Mouse (Mus musculus): Measurements from ENCODE around the gene Gm28729. TPM values are rescaled to one million over a fixed set of nuclear protein-coding genes. Genes with fewer than 3 reads are reported as not detected.

The Gm28729 gene
- polyA plus RNA-seq, 1 experiment from 2014 or later: not detected

GRCm38 (mm10) chr9:96514278-96514677 is 10.8 kb downstream of the Gm28729 start:
- Histone ChIP-seq H3K4me1 (ENCODE audit: control insufficient read depth, insufficient read depth, low read length) (peaks cover 8% of the 10 kb centered on the region), H3K4me3 (ENCODE audit: low read length) (no peak overlapping the region), H3K27ac (ENCODE audit: low read depth, low read length) (no peak overlapping the region), H3K36me3 (ENCODE audit: control insufficient read depth, insufficient read depth, low read length) (no peaks in the 10 kb centered on the region), H3K9me3 (ENCODE audit: control insufficient read depth, low read length) (no peaks in the 10 kb centered on the region), H3K9ac (ENCODE audit: low read depth, low read length) (no peak overlapping the region), H3K4me2 (replicated peaks; ENCODE audit: low read depth, low read length) (no peak overlapping the region), H3K27me3 (ENCODE audit: control insufficient read depth, insufficient read depth, low read length) (no peaks in the 10 kb centered on the region)
- no peak for ATAC-seq (ENCODE audit: low FRiP score, low TSS enrichment)
- WGBS: 64% methylated on average over 5 of the region's 5 CpGs

GRCm38 (mm10) chr9:96506011-96506498 is 19.0 kb downstream of the Gm28729 start:
- Histone ChIP-seq H3K36me3 (ENCODE audit: control insufficient read depth, insufficient read depth, low read length) (no peaks in the 10 kb centered on the region), H3K4me1 (ENCODE audit: control insufficient read depth, insufficient read depth, low read length) (0 out of 2 replicates have a peak, but pooled peaks cover 5% of the 10 kb centered on the region), H3K27ac (ENCODE audit: low read depth, low read length) (peak overlapping the region; percentile 79), H3K4me2 (replicated peaks; ENCODE audit: low read depth, low read length) (peak overlapping the region; percentile 25; the same call in 1 of the 2 replicates), H3K9ac (ENCODE audit: low read depth, low read length) (no peak overlapping the region), H3K27me3 (ENCODE audit: control insufficient read depth, insufficient read depth, low read length) (no peaks in the 10 kb centered on the region), H3K9me3 (ENCODE audit: control insufficient read depth, low read length) (no peaks in the 10 kb centered on the region), H3K4me3 (ENCODE audit: low read length) (no peak overlapping the region)
- WGBS: 13% methylated on average over 10 of the region's 10 CpGs
- ATAC-seq (ENCODE audit: low FRiP score, low TSS enrichment): peak; percentile 88

- WGBS: 85% methylated on average over 4 of the region's 4 CpGs
- H3K27ac ChIP-seq (ENCODE audit: low read depth, low read length): peak overlapping the region; percentile 79; the same call in 1 of the 2 replicates
Measured at GRCm38 (mm10) chr9:96505156-96505555, 19.9 kb downstream of the Gm28729 start.

GRCm38 (mm10) chr9:96504116-96504895 is 20.8 kb downstream of the Gm28729 start:
- 62% methylated on average over 17 of the region's 17 CpGs for WGBS
- no peaks in the 10 kb centered on the region for H3K36me3 ChIP-seq (ENCODE audit: control insufficient read depth, insufficient read depth, low read length)
- H3K27ac ChIP-seq (ENCODE audit: low read depth, low read length): no peak overlapping the region
- no peak overlapping the region for H3K9ac ChIP-seq (ENCODE audit: low read depth, low read length)
- no peak for ATAC-seq (ENCODE audit: low FRiP score, low TSS enrichment)
- H3K27me3 ChIP-seq (ENCODE audit: control insufficient read depth, insufficient read depth, low read length): no peaks in the 10 kb centered on the region
- H3K4me2 ChIP-seq (replicated peaks; ENCODE audit: low read depth, low read length): no peak overlapping the region
- no peak overlapping the region for H3K4me3 ChIP-seq (ENCODE audit: low read length)
- H3K4me1 ChIP-seq (ENCODE audit: control insufficient read depth, insufficient read depth, low read length): 0 out of 2 replicates have a peak, but pooled peaks cover 8% of the 10 kb centered on the region
- no peaks in the 10 kb centered on the region; the same call in 1 of the 2 replicates for H3K9me3 ChIP-seq (ENCODE audit: control insufficient read depth, low read length)

More at GRCm38 (mm10) chr9:96505156-96505555, 19.9 kb downstream of the Gm28729 start:
- no peak overlapping the region for H3K4me3 ChIP-seq (ENCODE audit: low read length)
- ATAC-seq (ENCODE audit: low FRiP score, low TSS enrichment): no peak
- no peak overlapping the region for H3K9ac ChIP-seq (ENCODE audit: low read depth, low read length)
- H3K4me1 ChIP-seq (ENCODE audit: control insufficient read depth, insufficient read depth, low read length): 0 out of 2 replicates have a peak, but pooled peaks cover 8% of the 10 kb centered on the region
- no peaks in the 10 kb centered on the region for H3K36me3 ChIP-seq (ENCODE audit: control insufficient read depth, insufficient read depth, low read length)
- no peaks in the 10 kb centered on the region for H3K9me3 ChIP-seq (ENCODE audit: control insufficient read depth, low read length)
- H3K4me2 ChIP-seq (replicated peaks; ENCODE audit: low read depth, low read length): no peak overlapping the region
- no peaks in the 10 kb centered on the region for H3K27me3 ChIP-seq (ENCODE audit: control insufficient read depth, insufficient read depth, low read length)

DNA sequence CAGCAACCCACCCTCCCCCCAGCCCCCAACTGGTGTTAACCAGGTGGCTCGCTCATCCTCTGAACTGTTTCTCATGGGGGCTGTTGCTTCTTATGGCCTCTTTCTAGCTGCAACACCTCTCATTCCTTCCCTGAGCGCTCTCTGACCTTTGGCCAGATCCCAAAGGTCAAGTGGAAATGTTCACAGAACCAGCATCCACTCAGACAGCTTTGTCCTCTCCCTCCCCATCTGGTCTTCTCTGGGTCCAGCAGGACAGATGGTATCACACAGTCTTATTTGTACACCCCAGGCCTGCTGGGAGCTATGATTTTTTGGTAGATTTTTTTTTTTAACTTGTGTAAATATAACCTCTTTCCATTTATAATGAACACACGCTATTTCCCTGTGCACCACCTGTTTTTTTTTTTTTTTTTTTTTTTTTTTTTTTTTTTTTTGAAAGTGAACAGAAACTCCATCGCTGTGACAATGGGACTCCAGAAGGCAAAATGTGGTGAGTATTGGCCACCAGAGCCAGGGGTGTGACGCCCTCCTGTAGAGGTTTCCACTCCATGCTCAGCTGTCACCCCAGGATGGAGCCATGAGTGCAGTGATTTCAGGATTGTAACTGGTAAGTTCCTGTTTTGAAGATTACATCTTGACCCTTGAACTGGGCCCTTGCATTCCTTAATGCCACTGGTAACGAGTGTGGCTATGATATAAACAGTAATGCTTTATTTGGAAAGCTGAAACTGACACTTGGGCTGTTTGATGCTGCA is 22.0 kb downstream of the Gm28729 start:
- no peaks in the 10 kb centered on the region for H3K36me3 ChIP-seq (ENCODE audit: control insufficient read depth, insufficient read depth, low read length)
- H3K27me3 ChIP-seq (ENCODE audit: control insufficient read depth, insufficient read depth, low read length): no peaks in the 10 kb centered on the region
- no peak overlapping the region for H3K9ac ChIP-seq (ENCODE audit: low read depth, low read length)
- ATAC-seq (ENCODE audit: low FRiP score, low TSS enrichment): no peak
- H3K4me1 ChIP-seq (ENCODE audit: control insufficient read depth, insufficient read depth, low read length): 0 out of 2 replicates have a peak, but pooled peaks cover 5% of the 10 kb centered on the region
- H3K4me2 ChIP-seq (replicated peaks; ENCODE audit: low read depth, low read length): no peak overlapping the region
- H3K4me3 ChIP-seq (ENCODE audit: low read length): no peak overlapping the region
- no peak overlapping the region for H3K27ac ChIP-seq (ENCODE audit: low read depth, low read length)
- H3K9me3 ChIP-seq (ENCODE audit: control insufficient read depth, low read length): no peaks in the 10 kb centered on the region; the same call in 1 of the 2 replicates
- WGBS: 86% methylated on average over 6 of the region's 6 CpGs

DNA sequence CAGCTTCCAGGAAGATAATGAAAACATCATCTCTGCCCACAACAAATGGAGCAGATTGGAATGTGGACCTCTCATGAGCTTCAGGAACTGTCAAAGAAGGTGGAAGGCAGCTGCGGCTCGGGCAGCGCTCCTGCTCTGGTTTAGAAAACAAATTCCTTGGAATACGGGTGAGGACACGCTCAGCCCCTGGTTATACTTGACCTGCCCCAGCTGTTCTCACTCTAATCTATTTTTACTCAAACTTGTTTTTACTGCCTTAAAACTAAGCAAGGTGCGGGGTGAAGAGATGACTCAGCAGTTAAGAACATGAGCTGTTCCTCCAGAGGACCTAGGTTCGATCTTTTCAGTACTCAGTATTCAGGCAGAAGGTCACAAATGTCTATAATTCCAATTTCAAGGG is 23.8 kb downstream of the Gm28729 start:
- ATAC-seq (ENCODE audit: low FRiP score, low TSS enrichment): no peak
- no peak overlapping the region for H3K4me2 ChIP-seq (replicated peaks; ENCODE audit: low read depth, low read length)
- 39% methylated on average over 7 of the region's 7 CpGs for WGBS

DNA sequence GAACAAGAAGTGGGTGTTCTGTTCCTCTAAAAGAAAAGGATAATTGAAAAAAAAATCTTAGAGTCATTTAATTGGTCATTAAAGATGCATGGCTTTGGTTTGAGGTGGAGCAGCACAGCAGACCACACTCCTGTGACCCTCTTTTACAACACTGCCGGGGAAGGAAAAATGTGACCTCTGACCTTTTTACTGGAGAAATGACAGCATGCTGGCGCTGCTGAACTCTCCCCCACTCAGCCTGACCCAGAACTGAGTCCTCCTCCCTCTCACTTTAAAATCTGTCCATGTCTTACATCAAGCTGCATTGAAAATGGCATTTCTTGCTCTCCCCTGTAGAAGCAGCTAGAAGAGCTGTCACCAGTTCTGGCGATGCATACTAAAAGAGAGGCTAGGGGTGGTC is 31.9 kb downstream of the Gm28729 start:
- no peaks in the 10 kb centered on the region for H3K9me3 ChIP-seq (ENCODE audit: control insufficient read depth, low read length)
- H3K4me3 ChIP-seq (ENCODE audit: low read length): no peak overlapping the region
- H3K4me1 ChIP-seq (ENCODE audit: control insufficient read depth, insufficient read depth, low read length): peaks cover 10% of the 10 kb centered on the region; the same call in 1 of the 2 replicates
- H3K9ac ChIP-seq (ENCODE audit: low read depth, low read length): no peak overlapping the region
- H3K36me3 ChIP-seq (ENCODE audit: control insufficient read depth, insufficient read depth, low read length): no peaks in the 10 kb centered on the region
- no peak overlapping the region for H3K4me2 ChIP-seq (replicated peaks; ENCODE audit: low read depth, low read length)
- no peak overlapping the region for H3K27ac ChIP-seq (ENCODE audit: low read depth, low read length)
- 8% methylated on average over 3 of the region's 3 CpGs for WGBS
- no peaks in the 10 kb centered on the region for H3K27me3 ChIP-seq (ENCODE audit: control insufficient read depth, insufficient read depth, low read length)
- ATAC-seq (ENCODE audit: low FRiP score, low TSS enrichment): 0 out of 2 replicates have a peak, but pooled peaks have one; percentile 62

More for the DNA sequence above, 23.8 kb downstream of the Gm28729 start:
- H3K27ac ChIP-seq (ENCODE audit: low read depth, low read length): no peak overlapping the region
- no peak overlapping the region for H3K4me3 ChIP-seq (ENCODE audit: low read length)
- no peaks in the 10 kb centered on the region for H3K36me3 ChIP-seq (ENCODE audit: control insufficient read depth, insufficient read depth, low read length)
- no peak overlapping the region for H3K9ac ChIP-seq (ENCODE audit: low read depth, low read length)
- 0 out of 2 replicates have a peak, but pooled peaks cover 5% of the 10 kb centered on the region for H3K4me1 ChIP-seq (ENCODE audit: control insufficient read depth, insufficient read depth, low read length)
- no peaks in the 10 kb centered on the region for H3K27me3 ChIP-seq (ENCODE audit: control insufficient read depth, insufficient read depth, low read length)
- H3K9me3 ChIP-seq (ENCODE audit: control insufficient read depth, low read length): no peaks in the 10 kb centered on the region; the same call in 1 of the 2 replicates

GRCm38 (mm10) chr9:96491810-96492209 is 33.3 kb downstream of the Gm28729 start:
- WGBS: 44% methylated on average over 12 of the region's 12 CpGs
- Histone ChIP-seq H3K9me3 (ENCODE audit: control insufficient read depth, low read length) (no peaks in the 10 kb centered on the region), H3K4me1 (ENCODE audit: control insufficient read depth, insufficient read depth, low read length) (peaks cover 10% of the 10 kb centered on the region; the same call in 1 of the 2 replicates), H3K27me3 (ENCODE audit: control insufficient read depth, insufficient read depth, low read length) (no peaks in the 10 kb centered on the region), H3K4me2 (replicated peaks; ENCODE audit: low read depth, low read length) (no peak overlapping the region), H3K4me3 (ENCODE audit: low read length) (no peak overlapping the region), H3K9ac (ENCODE audit: low read depth, low read length) (no peak overlapping the region), H3K36me3 (ENCODE audit: control insufficient read depth, insufficient read depth, low read length) (no peaks in the 10 kb centered on the region), H3K27ac (ENCODE audit: low read depth, low read length) (no peak overlapping the region)
- no peak for ATAC-seq (ENCODE audit: low FRiP score, low TSS enrichment)

Measured in kidney, embryonic 14.5 days (tissue).